Mouse (Mus musculus): ENCODE measurements around the gene Khdc1c. TPM values are rescaled to one million over a fixed set of nuclear protein-coding genes. Genes with fewer than 3 reads are reported as not detected.

Khdc1c gene
- polyA plus RNA-seq (2015; fragmentation: Nextera tagmentation; extraction: Ambion mirVana), result not detected in 2 replicates

DNA sequence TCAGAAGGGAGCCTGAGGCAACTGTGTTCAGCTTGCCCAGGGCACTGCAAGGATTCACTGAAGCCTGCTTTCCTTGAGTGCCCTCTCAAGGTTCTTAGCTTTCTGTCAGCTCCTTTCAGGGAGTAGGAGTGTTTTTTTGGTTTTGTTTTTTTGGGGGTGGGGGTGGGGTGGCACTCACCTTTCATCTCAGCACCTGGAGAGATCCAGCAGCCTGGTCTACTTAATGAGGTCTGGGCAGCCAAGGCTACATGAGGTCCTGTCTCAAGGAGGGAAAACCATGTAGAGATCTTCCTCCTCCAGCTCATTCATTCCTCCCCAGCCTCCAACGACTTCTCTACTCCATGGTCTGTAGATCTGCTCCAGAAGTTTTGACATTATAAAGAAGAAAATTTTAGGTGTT is at the start of gene Khdc1c:
Gene Khdc1c (plus strand): TSS at position 301 of the 400 bp plus-strand sequence.

DNA sequence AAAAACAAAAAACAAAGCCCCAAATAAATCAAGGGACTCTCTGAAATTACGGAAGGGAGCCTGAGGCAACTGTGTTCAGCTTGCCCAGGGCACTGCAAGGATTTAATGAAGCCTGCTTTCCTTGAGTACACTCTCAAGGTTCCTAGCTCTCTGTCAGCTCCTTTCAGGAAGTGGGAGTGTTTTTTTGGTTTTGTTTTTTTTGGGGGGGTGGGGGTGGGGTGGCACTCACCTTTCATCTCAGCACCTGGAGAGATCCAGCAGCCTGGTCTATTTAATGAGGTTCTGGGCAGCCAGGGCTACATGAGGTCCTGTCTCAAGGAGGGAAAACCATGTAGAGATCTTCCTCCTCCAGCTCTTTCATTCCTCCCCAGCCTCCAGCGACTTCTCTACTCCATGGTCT is 18.8 kb upstream of the Khdc1c start, which contains the start of gene Khdc1a:
Gene Khdc1a (plus strand): TSS at position 301 of the 400 bp plus-strand sequence.

DNA sequence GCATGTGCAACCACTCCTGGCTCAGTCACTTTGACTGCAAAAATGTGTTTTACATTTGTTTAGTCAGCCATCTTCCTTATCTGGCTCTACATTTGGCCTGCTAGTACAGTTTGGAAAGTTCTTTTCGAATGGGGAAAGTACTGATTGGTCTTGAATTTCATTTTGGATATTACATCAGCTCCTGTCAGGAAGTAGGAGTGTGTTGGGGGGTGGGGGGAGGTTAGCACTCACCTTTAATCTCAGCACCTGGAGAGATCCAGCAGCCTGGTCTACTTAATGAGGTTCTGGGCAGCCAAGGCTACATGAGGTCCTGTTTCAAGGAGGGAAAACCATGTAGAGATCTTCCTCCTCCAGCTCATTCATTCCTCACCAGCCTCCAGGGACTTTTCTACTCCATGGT is 15.1 kb downstream of the Khdc1c start, which contains the start of gene Khdc1b:
Gene Khdc1b (plus strand): TSS at position 301 of the 400 bp plus-strand sequence.

Other genes with a start within 250 kb of the Khdc1c start
- 20.9 and 26.4 TPM in 2 replicates for gene Tmem14a, start 149.8 kb upstream of the Khdc1c start, polyA plus RNA-seq (2015; fragmentation: Nextera tagmentation; extraction: Ambion mirVana)
- gene Gsta3, start 127.7 kb upstream of the Khdc1c start, polyA plus RNA-seq (2015; fragmentation: Nextera tagmentation; extraction: Ambion mirVana), result 5.8 and 6.9 TPM in 2 replicates
- gene Khdc1a, start 18.7 kb upstream of the Khdc1c start, polyA plus RNA-seq (2015; fragmentation: Nextera tagmentation; extraction: Ambion mirVana), result not detected in 2 replicates
- not detected in 2 replicates for gene Khdc1b, start 15.2 kb downstream of the Khdc1c start, polyA plus RNA-seq (2015; fragmentation: Nextera tagmentation; extraction: Ambion mirVana)